Mouse (Mus musculus) cerebellum, postnatal 10 days (tissue): Measurements from ENCODE around the gene Ncoa1.

Experiments used
- DNase-seq, 2 experiments: peaks; one replicate each; pipeline ENCODE4 v3.0.0; 2021; ENCODE audit warnings: mixed read lengths in 2 of 2

Ncoa1 gene

DNA sequence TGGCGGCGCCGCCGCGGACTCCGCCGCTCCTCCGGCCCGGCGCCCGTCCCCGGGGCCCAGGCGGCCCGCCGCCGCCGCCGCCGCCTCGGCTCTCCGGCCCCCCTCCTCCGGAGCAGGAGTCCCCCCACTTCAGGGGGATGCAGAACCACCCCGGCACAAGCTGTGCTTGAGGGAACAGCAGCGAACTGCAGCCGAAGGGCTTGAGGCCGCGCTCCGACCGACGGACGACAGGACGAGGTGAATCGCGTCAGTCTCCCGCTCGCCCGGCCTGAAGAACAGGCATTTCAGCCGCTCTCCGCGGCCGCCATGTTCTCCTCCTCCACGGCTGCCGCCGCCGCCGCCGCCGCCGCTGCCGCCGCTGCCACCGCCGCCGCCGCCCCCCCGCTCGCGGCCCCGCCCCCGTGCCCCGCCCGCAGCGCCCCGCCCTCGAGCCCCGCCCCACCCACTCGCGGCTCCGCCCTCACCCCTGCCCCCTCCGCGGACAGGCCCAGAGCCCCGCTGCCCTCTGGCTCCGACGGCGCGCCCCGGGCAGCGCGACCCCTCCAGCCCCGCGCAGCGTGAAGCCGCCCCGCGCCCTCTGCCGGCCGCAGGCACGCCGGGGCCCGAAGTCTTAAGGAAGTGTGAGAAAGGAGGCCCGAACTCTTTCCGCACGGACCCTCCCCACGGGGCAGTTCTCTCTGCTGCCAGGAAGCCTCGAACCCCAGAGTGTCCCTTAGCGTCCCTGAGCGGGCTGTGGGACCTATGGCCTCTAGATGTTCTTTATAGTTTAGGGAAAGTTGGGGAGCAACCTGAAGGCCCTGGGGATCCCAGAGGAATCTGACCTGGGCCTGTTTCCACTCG, at the start of gene Ncoa1:
Gene Ncoa1, minus strand, starts transcription at position 351 of the 840 bp plus-strand sequence.
- DNase-seq = peak; percentile 87 to 90

DNA sequence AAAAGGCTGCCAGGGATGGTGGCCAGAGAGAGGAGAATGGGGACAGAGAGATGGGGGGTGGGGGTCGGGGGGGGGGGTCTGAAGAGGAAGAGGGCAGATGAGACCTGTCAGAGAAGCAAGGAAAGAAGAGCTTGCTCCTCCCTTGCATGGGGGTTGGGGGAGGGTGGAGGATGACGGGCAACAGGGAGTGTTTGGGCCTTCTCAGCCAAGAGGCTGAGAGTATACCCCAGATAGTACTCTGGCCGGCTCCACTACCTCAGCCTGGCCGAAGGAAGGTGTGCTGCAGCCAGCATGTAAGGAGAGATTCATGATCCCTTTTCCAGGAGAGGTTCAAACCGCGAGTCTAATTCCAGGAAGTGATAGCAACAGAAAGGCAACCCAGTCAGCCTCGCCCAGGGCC, 47.6 kb upstream of the Ncoa1 start:
- peak; percentile 6 to 7 for DNase-seq

DNA sequence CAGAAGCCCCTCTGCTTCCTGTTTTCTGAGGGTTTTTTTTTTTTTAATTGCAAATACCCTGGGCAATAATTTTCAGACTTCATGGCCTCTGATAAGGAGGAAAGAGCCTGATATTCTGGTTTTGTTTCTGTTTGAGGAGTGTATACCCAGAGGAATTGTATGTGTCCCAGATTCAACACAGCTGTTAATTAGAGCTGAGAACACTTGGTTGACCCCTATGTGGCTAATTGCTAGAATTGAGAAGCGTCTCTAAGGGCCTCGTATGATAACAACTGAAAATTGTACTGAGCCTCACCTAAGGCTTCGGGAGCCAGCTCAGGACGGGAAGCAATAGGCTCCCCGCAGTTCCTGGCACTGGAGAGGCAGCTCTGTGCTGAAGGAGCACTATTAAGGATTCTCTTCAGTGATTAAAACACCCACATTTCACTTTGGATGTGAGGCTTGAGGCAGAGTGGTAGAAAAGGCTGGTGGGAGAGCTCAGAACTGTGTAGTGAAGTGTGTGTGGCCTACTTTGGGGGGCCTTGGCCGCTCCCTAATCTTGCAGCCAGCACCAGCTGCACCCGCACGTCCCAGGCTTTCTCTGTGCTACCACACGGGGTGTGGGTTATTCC, 46.8 kb upstream of the Ncoa1 start:
- peak; percentile 40 to 57 for DNase-seq

- peak; percentile 79 to 83 for DNase-seq
Measured at GRCm38 (mm10) chr12:4523208-4523607, 46.2 kb upstream of the Ncoa1 start.

GRCm38 (mm10) chr12:4518957-4519356, 42.0 kb upstream of the Ncoa1 start:
- DNase-seq = no peak

DNA sequence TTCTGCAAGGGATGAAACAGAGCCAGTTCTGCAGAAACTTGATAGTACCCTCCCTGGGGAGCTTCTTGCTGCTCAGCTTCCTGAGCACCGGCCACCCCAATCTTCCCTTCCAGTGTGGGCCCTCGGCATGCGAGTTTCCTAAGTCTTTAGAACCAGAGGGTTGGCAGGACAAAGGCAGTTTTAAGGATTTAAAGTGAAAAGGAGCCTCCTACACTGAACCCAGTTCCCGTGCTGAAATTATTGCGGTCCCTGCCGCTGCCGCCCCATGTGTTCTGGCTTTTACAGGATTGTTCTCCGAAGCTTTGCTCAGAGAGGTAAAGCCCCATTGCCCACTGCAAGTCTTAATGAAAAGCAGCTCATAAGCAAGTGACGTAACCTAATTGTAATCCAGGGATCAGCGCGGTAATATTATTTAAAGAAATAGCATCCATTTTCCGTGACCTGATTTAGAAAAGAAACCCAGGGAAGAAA, 32.6 kb upstream of the Ncoa1 start:
- DNase-seq = peak in 1 of 2 experiments; percentile 4

DNA sequence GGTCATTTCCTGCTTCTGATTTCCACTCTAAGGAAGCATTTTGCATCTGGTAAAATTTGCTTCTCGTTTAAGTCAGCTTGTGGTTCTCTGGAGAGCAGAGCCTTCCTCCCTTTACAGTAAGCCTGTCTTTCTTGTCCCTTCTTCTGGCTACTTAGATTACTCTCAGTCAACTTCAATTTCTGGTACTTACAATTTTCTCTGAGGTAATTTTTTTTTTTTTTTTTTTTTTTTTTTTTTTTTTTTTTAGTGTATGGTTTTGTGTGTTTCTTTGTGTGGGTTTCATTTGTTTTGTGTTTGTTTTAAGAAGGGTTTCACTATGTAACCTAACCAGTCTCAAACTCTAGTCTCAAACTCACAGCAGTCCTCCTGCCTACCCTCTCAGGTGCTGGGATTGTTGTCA, 31.2 kb upstream of the Ncoa1 start:
- no peak for DNase-seq

GRCm38 (mm10) chr12:4507461-4507860, 30.5 kb upstream of the Ncoa1 start:
- DNase-seq = peak; percentile 17 to 57

DNA sequence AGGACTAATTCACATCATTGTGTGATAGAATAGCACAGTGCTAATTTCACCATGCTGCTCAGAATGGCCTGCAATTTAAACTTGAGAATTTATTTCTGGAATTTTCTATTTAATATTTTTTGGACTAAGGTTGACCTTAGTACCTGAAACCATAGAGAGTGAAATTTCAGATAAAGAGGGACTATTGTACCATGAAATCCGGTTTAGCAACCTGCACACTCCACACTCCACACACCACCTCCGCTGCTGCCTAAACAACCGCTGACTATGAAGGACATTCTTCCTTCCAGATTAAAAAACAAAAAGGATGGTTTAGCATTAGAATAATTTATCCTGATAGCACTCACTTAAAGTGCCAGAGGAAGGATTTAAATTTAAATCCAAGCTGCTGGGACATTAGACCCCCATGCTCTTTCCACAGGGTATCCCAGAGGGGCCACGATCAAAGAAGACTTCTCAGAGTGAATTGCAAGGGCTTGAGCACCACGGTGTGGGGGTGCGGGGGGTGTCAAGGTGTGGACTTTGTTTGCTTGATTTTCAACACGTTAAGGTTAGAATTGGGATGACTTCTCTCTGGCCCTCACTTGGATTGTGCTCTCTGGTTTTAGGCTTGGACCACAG, 29.9 kb upstream of the Ncoa1 start:
- no peak for DNase-seq

GRCm38 (mm10) chr12:4505298-4505697, 28.3 kb upstream of the Ncoa1 start:
- DNase-seq = no peak

DNA sequence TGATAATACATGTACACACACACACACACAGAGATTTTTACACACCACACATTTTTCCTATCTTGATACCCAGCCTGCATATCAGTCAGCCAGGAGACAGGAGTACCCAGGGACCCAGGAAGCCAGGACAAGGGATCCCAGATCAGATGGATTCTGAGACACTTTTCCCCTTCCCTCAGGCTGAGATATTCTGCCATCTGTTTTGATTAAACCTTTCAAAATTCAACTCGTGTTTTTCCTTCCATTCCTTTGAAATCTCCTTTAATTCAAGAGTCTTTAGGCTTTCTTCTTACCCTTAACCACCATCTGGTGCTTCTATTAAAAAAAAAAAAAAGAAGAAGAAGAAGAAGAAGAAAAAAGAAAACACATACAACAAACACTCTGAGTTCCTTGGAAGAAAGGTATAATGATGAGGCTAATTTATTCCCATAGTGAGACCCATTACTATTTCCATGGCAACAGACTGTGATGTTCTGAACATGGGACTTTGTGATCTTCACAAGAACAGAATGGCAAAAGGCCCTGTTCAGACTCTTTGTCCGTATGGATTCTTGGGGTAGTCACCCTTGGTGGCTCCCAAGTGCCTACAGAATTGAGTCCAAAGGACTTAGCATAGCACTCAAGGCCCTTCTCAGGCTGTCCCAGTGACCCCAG, 26.8 kb upstream of the Ncoa1 start:
- DNase-seq = no peak

- DNase-seq = peak in 1 of 2 experiments; percentile 6
Measured at GRCm38 (mm10) chr12:4501916-4502315, 24.9 kb upstream of the Ncoa1 start.

DNA sequence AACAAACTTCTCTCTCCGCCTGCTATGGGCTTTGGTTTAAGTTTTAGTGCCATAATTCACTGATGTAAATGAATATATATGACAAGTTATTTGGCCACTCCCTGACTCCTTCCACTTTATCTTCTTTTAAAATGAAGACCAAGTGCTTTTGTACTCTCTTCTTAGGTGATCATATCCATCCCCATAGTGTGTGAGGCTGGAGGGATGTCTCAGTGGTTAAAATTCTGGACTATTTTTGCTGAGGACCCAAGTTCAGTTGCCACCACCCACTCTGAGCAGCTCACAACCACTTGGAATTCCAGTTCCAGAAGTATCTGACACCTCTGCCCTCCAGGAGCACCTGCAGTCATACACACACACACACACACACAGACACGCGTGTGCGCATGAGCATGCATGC, 23.5 kb upstream of the Ncoa1 start:
- no peak for DNase-seq

- peak; percentile 8 to 19 for DNase-seq
Measured at GRCm38 (mm10) chr12:4499651-4500175, 22.7 kb upstream of the Ncoa1 start.

- DNase-seq = peak; percentile 67 to 76
Measured at GRCm38 (mm10) chr12:4488411-4488810, 11.4 kb upstream of the Ncoa1 start.

DNA sequence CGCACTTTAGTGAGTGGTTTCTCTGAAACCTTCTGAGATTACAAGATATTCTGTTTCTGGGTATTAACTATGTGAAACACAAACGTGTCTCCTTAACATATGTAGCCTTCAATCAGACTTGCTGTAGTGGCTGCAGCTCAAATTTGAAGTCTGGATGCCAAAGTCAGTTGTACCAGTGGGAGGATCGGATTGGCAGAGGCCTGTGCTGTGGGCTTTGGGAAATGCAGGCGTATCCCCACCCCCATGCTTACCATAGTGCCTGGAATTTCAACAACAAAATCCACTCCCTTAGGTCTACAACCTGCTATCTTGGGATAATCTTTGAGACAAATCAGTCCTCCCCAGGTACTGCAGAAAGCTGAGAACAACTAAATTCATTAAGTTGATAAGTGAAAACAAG, 6.4 kb upstream of the Ncoa1 start:
- no peak for DNase-seq

DNA sequence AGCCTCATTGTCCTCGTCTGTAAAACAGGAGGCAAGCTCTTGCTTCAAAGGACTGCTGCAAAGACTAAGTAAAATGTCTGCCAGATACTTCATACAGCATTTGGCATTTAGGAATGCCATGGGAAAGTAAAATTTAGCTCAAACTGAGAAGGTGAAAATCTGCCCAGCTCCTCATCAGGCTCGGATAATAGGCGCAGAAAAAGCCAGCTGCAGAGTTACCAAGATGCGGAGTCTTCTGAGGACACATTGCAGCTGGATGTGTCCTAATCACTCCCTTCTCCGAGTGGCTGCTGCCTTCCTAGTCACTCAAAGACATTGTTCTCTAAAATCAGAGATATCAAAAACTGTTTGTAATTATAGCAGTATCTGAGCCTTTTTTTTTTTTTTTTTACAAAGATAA, 4.7 kb upstream of the Ncoa1 start:
- DNase-seq = no peak

- DNase-seq = no peak
Measured at GRCm38 (mm10) chr12:4480250-4480649, 3.3 kb upstream of the Ncoa1 start.

DNA sequence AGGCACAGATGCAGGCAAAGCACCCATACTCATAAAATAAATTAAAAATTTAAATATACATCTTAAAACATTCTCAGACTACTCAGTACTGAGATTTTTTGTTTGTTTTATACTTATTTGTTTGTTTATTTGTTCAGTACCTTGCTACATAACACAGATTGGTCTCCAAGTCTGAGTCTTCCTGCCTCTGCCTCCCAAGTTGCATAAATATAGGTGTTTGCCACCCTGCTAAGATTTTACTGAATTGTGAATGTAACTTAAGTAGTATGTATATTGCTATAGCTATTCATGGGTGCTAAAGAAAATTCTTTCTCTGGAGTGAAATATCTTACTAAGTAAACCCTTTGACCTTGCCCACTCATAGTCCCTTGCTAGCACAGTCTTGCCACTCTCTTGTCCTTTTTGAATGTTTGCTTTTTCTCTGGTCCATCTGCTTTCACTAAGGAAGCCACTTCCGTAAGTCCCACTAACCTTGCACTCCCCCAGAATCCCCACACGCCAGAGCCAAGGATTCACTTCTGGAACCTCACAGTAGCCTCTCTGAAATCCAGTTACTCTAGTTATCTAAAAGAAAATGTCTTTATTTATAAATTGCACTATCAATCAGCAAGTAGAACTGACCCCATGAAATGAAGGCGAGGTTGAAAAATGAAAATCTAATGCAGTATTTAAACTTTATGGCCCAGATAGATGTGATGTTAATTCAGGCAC, 2.3 kb upstream of the Ncoa1 start:
- DNase-seq = no peak

GRCm38 (mm10) chr12:4477941-4478795, 1.2 kb upstream of the Ncoa1 start:
- no peak for DNase-seq

DNA sequence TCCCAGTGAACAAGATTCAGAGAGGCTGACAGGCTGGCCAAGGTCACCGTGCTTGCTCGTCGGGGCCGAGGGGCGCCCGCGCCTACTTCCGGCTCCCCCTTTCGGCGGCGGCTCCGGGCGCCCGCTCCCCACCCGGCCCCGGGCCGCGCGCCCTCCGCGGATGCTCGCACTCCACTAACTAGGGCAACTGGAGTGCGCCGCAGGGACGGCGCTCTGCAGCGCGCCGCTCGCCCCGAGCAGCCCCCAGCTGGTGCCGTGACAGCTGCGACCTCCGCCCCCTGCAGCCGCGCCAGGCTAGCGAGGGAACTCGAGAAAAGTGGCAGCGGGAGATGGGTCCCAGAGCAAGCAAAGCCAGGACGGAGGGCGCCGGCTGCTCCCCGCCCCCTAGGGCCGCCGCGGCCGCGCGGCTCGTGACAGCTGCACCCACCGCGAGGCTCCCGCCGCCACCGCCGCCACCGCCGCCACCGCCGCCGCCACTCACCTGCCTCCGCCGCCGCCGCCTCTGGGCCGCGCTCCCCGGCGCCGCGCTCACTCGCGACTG, 621 bp downstream of the Ncoa1 start:
- DNase-seq = peak; percentile 77 to 79
